Mouse (Mus musculus) urinary bladder, postnatal 10 days (tissue): ENCODE results near the gene Vangl1.

Experiments used
- DNase-seq: peaks from one replicate; pipeline ENCODE4 v3.0.0; 2022; ENCODE audit warnings: low spot score

The Vangl1 gene

DNA sequence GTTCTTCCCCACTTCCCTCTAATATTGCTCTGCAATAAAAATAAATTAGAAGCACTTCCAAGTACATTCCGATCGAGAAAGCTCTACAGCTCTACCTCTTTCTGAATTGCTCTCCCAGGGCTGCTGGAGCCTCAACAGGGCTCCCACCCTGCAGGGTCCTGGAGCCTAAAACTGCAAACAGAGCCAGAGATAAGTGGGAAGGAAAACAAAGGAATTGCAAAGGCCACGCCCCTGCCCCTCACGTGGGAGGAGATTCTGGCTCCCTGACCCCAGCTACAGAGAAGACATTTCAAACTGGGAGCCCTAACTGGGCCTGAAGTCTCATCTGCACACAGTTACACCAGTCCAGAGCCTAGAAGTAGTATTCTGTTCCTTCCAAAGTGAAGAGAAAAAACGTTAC is 6.7 kb downstream of the Vangl1 start:
- DNase-seq: no peak

DNA sequence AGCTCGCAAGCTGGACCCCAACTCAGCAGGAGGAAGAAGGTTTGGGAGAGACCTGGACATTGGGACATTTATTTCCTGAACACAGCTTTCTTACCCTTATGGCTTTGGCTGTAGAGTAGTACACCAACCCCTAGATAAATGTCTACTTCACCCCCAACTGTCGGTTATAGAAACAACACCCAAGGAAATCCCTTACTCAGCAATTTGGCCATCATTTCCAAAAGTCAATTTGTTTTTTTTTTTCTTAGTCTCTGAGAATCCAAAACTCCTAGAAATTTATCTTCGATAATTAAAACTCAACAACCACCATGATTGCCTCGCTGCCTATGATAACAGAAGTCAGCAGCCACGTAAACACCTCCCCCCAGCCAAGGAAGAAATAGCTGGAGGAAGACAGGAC is 7.3 kb downstream of the Vangl1 start:
- no peak for DNase-seq

DNA sequence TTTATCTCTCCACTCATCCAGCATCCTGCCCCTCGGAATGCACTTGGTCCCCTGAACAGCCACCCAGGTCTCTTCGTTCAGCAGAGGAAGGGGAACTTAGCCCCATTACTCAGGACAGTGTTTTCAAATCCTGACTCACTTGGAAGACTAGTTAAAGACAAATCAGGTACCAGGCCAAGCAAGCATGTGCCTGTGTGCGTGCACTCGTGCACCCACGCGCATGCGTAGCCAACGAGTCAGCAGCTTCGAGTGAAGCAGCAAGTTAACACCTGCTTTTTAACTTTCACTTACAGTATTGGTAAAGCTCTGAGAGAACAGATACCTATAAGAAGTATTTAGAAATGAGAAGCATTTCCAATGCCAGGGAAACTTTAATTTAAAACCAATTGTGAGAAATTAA is 8.3 kb downstream of the Vangl1 start:
- DNase-seq: no peak

DNA sequence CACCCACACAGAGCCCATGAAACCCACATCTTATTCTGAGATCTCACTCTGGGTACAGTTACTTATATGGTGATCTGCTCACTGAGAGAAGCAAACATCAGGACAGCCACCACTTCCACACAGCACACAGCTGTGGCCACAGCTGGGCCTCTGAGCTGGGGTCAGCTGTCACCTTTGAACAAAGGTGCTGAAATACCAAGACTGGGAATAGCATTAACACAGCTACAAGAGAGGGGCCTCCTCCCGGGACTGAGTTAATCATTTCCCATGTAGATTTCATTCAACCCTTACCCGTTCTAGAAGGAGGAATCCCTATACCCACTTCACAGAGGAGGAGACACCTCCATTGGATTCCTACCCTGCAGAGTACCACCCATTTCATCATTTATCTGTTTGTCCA is 8.7 kb downstream of the Vangl1 start:
- DNase-seq: no peak

DNA sequence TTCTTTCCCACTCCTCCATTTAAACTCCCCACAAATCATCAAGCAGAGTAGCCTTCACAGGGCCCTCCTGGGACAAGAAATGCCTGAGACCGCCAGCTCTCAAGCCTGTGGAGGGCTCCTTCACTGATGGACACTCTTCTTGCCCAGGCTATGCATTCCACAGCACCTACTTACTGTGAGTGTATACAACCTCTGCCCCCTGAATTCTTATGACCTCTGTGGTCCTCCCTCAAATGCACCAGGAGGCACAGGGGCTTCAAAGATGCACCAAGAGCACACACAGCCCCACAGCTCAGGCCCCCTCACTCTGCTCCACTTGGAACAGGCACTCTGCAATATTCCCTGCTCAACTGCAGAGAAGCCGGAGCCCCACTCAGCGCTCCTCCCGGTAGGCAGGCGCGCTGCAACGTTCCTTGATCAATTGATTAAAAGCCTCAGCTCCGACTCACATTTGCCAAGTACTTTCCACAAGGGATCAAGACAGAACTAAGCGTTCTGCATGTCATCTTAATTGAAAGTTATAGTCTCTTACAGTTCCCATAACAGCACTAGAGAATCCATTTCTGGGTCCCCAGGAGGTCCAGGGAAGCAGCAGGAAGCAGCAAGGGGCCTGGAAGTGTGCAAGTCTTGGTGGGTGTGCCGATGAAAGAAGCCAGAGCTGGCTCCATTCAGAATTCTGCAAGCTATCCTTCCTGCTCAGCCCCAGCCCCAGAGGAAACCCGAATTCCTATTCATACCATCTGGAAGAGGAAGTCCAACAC is 10.0 kb downstream of the Vangl1 start:
- DNase-seq: no peak

DNA sequence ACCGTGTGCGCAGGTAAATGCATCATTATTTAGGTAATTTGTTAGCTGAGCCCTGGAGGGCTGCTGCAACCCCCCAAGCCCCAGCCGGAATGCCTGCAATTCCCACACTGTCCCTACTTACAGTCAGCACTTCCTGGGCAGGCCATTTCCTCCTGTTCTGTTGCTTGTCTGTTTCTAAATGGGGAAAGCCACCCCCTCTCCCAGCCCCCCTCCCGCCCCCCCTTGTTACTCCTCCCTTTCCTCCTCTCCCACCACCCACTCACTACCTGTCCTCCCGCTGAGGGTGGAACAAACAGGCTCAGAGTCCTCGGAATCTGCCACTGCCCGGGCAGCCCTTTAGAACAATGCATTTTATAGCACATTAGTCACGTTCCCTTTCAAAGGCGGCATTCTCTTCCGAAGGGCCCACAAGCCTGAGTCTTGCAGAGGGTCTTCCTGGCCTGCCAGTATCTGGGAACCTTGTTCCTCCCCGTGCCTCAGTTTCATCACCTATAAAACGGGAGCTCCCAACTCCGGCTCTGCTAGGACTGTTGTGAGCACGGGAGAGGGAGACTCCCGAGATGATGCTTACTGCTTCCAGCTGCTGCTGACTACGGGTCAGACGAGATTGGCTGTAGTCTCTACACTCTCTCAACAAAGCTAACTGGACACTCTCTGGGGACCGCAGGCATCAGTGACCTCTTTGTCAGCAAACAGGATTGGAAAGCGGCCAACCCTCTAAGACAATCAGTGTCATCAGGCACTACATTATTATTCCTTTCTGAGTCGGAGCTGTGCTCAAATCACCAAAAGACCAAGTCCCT is 10.8 kb downstream of the Vangl1 start:
- no peak for DNase-seq

DNA sequence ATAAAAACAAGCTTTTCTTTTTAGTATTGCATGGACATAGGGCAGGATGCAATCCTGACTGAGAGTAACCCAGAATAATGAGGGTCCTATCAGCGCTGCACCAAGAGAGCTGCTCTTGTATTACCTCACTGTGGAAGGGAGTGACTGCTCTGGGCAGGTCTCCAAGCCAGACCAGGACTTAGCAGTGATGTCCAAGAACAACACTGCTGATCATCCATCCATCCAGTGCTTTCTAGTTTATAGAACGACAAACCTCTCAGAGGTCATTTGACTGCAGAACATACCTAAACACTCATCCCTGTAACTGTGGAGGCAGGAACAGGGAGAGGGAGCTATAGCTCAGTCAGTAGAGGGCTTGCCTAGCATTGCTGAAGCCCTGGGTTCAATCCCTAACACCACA is 11.9 kb downstream of the Vangl1 start:
- DNase-seq: no peak

DNA sequence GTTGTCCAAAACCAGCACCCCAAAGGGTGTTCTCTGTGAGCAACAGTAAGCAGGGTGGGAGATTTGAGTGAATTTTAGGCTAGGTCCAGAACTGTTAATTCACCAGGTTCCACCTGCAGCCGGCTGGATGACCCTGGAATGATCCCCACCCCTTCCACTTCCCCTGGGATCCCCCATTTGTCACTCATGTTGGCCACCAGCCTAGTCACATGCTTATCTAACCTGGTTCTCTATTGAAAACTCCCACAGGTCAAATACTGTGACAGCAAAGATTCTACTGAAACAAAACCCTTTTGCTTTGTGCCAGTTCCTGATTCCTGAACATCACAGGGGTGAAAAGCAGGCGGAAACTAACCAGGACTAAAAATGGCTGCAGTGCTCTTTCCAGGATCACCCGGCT is 12.9 kb downstream of the Vangl1 start:
- no peak for DNase-seq

DNA sequence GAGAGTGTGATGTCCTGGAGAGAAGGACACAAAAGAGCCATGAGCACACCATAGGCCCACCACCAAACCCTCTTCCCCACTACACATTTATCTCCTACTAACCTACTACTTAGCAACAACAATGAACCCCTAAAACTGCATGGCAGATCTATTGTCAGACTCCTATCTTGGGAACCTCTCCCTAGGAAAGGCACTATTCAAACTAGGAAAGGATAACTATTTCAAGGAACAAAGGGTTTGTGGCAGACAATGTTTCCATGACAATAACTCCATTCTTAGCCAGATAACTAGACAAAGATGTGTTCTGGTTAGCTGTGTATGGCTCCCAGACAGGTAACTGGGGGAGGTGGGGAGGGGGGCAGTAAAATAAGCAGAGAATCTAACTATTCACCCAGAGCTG is 13.9 kb downstream of the Vangl1 start:
- DNase-seq: no peak

DNA sequence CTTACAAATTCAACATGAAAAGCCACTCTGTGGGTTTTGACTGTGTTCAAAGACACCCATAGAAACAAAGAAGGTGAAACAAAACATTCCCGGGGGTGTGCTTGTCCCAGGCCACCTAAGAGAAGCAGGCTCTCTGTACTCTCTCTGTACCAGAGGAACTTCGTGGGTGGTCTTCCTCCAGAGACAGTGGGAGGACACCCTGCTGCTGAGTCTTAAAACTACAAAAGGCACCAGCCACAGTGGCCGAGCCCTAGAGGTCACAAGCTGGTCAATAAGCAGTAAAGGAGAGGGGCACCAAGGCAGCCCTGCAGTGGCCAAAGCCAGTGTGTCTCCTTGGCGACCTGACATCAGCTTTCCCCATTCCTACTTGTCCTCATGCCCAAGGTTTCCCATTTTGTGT is 14.5 kb downstream of the Vangl1 start:
- DNase-seq: no peak

DNA sequence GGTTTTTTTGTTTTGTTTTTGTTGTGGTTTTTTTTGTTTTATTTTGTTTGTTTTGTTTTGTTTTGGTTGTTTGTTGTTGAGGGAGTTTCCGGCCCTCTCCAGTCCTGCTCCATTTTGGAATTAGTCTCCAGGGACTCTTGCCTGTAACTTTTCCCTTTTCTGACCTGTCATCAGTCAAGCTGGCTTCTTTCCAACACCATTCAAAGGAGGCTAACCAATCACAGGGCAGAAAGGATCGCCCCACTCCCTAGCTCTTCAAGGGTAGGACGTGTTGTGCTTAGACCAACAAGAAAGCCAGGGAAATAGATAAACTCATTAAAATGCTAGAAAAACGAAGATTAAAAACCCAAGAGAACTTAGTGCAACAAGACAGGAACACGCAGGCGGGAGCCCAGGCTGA is 15.5 kb downstream of the Vangl1 start:
- no peak for DNase-seq

DNA sequence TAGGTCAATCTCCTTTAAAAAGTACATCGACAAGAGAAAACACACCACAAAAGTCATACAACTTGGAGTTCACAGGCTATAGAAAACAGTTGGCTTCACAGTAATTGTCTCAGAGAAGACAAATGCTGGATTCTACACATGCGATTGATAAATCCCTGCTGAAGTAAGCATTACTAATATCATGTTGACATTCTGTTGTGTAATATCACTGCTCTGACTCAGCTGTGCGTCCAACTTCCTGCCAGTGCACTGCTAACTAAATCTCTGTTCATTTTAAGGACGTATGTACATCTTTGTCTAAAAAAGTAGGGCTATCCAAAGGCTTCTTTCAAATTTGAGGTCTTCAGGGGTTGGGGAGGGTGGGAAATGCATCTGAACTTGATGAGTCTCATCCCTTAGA is 17.1 kb downstream of the Vangl1 start:
- no peak for DNase-seq

DNA sequence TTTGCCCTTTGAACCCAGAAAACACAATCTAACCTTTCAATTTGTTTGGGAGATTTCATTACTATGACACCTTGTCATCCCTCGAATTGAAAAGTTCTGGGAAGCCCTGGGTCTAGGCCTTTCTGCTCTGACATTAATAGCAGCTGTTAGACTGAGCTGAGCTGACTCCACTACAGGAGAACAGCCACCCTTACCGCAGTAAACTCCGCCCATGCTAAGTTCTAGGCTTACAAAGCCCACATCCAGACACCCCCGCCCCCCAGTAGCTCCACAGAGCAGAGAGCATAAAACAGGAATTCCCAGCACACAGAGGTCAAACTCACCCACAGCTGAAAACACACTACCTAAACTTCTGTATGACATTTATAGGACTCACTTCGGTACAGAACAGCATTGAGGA is 19.8 kb downstream of the Vangl1 start:
- no peak for DNase-seq

DNA sequence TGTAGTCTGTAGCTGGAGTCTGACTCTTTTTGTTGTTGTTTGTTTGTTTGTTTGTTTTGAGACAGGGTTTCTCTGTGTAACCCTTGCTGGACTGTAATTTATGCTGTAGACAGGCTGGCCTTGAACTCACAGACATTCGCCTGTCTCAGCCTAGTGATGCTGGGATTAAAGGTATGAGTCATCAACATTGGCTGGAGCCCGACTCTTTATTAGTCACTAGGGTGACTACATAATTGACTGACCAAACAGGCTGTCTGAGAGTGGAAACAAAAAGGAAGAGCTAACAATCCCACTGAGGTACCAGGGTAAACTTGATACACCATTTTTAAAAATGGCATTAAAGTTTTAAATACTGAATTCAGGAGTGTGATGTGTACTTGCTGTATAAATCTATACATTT is 21.9 kb downstream of the Vangl1 start:
- no peak for DNase-seq

DNA sequence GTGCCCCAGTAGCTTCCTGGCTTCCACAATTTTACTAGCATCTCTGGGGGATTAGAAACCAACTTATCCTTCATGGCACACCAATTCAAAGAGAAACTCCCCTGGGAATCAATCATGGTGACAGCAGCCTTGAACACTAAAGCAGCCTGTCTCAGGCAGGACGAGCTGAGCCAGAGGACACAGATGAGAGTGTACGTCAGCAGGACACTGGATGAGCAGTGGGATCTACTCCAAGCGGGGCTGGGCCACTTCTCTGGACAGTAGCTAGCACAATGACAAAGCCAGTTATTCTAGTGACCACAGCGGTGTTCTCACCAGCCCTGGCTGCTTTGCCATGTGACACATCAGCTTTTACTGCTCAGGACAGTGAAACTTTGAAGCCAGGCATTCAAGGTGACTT is 23.3 kb downstream of the Vangl1 start:
- no peak for DNase-seq

DNA sequence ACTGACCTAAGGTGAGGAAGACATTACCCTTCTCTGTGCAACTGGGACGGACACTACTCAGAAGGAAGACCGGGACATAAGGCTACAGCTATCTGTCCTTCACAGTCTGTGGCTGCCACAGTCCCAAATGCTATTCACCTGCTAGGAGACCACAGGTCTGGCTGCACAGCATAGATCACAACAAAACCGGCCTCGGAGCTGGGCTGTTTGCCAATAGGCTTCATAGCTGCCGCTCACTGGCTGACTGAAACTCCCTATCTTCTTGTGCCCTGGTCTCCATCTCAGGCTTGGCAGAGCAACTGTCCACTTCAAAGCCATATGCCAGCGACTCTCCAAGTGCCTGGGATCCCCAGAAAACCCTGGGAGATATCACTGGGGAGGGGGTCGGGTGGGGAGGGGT is 23.7 kb downstream of the Vangl1 start:
- DNase-seq: no peak

DNA sequence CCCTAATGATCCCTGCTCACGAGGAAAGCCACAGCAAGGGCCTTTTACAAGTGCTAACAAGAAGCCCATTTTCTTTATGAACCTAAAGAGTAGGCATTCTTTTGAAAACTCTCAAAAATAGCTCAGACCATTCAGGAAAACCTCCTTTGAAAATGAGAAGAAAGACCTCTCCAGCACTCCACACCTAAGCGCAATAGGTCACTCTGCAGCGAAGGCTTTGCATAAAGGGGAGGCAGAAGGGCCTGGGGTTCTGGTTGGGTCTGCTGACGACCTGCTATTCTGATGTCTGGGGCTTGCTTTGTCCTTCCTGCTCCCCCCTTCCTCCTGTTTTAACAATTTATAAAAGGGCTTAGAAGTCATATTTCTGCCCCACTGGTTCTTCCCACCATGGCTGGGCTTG is 24.6 kb downstream of the Vangl1 start:
- no peak for DNase-seq

DNA sequence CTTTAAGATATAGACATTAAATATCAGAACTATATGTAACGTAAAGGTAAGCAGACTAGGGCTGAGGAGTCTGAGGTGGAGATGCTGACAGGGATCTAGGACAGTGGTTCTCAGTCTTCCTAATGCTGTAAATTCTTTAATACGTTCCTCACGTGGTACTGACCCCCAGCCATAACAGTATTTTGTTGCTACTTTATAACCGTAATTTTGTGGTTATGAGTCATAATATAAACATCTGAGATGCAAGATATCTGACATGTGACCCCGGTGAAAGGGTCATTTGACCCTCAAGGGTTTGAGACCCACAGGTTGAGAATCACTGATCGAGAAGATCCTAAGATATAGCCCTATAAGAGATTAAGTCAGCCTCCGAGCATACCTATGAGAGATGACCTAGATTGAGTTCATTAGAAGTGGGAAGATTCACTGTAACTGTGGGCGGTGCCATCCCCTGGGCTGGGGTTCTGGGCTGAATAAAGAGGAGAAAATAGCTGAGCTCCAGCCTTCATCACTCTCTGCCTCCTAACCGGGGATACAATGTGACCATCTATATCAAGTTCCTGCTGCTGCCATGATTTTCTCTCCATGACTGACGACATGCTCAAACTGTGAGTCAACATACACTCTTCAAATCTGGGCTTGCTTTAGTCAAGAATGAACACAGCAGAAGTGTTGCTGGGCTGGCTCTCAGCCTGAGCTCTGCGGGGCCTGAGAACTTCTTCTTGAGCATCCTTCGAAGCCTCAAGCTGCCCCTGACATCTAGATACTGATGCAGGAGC is 26.5 kb downstream of the Vangl1 start:
- DNase-seq: no peak

DNA sequence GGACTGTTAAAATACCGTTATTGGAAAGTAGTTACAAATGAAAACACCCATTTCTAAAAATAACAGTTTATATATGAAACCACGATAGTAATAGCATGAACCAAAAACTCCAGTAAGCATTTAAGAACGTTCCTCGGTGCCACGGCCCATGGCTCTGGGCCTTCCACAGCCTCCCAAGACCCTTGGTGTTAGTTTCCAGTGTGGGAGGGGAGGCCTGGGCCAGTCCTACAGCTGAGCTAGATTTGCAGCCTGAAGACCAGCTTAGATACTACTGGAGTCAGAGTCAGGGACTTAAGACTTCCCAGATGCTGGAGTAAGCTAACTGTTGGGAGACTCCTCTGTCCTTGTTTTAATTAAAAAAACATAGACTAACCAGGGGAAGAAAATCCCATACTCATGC is 28.4 kb downstream of the Vangl1 start:
- no peak for DNase-seq

DNA sequence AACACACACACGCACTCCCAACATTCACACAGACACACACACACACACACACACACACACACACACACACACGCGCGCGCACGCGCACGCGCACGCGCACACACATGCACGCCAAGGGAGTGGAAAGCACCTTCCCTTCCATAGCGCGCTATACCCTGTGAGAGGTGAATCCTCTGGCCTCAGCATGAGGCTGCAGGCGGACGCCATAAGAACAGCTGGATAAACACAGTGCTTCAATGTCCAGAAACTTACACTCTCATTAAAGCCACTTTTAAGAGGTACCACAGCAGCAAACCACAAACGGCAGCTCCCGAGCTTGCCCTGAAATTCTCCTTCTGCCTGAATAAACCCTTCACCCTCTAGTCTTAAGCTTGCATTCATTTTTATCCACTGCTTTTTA is 28.8 kb downstream of the Vangl1 start:
- no peak for DNase-seq

DNA sequence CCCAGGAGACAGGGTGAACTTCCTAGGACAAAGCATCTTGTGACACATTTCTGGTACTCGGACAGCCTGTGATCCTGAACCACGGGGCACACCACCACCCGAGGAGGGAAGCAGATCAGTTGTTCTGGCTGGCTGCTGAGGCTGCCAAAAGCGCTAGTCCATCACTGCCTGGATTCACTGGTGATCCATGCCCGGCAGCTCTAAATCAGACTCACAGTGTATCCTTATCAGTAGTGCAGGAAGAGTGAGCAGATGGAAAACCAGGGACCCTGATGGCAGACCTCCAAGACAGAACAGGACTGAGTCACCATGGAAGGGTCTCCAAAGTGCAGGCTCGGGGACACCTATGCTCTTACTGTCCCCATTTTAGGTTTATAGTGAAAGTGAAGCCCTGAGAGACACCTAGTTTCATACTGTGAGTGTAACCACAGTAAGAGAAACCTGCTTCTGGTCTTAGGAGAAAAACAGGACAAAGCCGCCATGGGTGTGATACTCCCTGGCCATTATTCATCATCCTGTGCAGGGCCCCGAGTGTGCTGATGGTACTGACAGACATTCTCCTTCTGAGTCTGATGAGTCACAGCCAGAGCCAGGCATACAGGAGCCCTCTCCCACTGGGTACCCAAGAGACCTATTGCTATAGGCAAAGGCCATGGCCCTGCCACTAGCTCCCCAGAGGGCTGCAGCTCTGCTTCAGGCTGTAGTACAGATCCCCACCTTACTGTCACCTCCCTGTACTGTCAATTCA is 30.2 kb downstream of the Vangl1 start:
- no peak for DNase-seq

DNA sequence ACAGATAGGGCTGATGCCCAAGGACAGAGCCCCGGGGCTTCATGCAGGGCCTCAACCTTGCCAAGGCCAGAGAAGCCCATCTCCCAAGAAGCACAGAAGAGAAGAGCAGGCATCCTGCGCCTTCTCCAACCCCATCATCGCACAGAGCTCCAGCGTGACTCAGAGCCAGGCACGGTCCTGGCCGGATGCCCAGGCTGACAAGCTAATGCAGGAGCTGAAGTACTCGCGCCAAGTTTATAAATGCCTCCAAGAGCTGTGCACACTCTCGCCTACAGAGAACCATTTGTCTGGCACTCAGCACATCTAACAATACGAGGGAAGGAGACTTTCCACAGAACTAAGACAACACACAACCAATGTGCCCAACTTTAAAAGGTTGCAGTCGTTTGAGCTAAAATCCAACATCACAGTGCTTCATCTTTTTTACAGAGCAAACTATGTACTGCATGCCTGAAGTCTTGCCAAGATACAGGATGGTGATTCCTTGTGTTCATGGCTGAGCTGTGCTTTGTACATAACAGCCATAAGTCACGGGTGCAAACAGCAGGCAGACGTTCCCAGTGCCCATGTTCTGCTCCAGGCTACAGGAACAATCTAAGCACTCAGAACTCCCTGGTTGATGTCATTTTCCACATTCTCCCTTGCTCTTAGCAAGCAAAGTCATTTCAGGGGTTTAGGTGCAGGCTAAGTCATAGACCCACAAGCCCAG is 35.1 kb downstream of the Vangl1 start:
- DNase-seq: peak; percentile 76
